Mouse (Mus musculus) heart, postnatal 4 days (tissue): Measurements from ENCODE around the gene Lnpep. TPM values are rescaled to one million over a fixed set of nuclear protein-coding genes. Genes with fewer than 3 reads are reported as not detected.
"Not testable (repeated sequence)": the region's sequence is repeated elsewhere in the genome, so short reads cannot be mapped to it uniquely, and the experiment has no call there.

Experiments
- DNase-seq: peaks from one replicate; pipeline ENCODE4 v3.0.0; 2021
- total RNA-seq, 2 experiments: library from RNA; stranded (reverse); gene quantifications; 2 replicates each; pipeline ENCODE4 v1.2.3; 2021

Lnpep gene
- total RNA-seq = 100 to 1,000 TPM; 134 to 135 TPM

- peak; percentile 93 for DNase-seq
Observed at GRCm38 (mm10) chr17:17624957-17625586, at the start of gene Lnpep. Gene Lnpep (minus strand): TSS chr17:17625050.

- DNase-seq = no peak
Observed at GRCm38 (mm10) chr17:17655829-17656176, 31.0 kb upstream of the Lnpep start.

DNA sequence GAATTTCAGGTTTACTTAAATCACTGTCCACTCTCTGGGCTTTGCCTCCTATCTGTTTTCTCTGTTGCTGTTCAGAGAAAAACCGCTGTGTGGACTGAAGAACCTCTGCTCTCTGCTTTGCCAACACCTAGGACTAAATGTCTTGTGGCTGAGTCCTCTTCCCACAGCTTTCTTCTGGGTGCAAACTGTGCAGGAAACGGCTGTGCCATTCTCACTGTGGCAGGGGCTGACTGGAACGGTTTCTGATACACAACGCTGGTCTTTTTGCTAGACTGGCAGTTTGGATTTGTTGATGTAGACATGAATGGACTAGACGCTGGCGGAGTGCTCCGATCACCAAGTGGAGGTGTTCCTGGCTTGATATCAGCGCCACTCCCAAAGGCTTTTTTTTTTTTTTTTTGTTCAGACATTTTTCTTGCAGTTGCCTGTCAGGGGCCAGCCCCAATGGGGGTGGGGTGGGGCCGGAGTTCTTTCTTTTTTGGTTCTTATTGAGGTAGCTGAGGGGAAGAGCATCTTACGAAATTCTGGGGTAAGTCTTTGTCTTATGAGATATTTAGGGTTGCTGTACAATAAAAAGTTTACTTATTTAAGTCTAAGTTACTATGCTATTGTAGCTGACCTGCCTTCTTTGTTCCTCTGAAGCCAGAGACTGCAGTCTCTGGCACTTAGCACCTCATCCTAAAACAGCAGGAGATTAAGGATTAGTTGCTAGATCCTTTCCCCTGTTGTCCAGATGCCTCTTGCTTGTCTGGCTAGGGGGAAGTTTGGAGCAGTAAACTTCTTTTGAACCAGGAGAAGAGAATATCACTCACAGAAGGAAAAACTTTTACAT lies 30.4 kb upstream of the Lnpep start:
- no peak for DNase-seq

DNA sequence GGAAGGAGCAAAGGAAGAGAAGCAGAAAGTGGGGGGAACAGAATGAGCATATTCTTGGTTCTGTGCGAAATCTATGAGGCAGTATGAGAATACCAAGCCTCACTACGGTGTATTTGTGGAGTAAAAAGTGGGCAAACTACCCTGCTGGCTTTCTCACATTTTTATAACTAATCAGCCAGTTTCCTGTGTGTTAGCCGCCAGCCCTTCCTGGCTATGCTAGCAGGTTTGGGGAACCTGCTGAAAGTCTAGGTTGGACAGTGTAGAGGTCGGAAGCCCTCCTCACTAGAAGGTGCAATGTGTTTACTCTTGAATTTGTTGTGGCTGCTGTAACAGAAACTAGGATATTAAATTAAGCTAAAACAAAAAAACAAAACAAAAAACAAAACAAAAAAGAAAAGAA lies 27.7 kb upstream of the Lnpep start:
- no peak for DNase-seq

- peak; percentile 65 for DNase-seq
Observed at GRCm38 (mm10) chr17:17645738-17646137, 20.9 kb upstream of the Lnpep start.

DNA sequence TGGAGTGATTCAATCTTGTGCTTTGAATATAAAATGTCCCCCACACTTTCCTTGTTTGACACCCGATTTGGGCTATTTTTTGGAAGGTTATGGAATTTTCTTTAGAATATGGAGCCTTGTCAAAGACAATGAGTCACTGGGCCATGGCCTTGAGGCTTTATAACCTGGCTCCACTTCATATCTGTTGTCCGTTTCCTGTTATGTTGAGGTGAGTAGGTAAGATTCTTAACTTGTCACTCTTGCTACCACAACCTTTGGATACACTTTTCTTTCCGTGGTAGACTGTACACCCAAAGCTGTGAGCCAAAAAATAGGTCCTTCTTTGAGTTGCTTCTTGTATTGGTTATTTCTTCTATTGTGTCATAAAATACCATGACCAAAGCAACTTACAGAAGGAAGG lies 12.5 kb upstream of the Lnpep start:
- DNase-seq = no peak

DNA sequence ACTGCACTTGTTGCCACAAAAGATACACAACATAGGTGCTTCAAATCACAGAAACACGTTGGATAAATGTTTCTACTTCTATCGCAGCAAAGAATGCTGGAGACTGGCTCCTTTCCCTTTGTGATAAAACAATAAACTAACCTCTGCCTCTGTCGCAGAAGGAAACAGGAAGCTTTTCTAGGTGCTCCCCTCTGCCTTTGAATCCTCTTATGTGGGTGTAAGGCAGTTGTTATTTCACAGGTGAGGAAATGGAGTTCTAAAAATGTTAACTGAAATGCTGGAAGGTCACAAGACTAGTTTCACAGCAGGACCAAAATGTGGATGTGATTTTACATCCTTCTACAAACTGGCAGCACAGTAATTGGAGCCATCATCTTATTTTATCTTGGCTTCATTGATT lies 11.3 kb upstream of the Lnpep start:
- no peak for DNase-seq

- DNase-seq = no peak
Observed at GRCm38 (mm10) chr17:17634033-17634432, 9.2 kb upstream of the Lnpep start.

- DNase-seq = no peak
Observed at GRCm38 (mm10) chr17:17631985-17632384, 7.1 kb upstream of the Lnpep start.

DNA sequence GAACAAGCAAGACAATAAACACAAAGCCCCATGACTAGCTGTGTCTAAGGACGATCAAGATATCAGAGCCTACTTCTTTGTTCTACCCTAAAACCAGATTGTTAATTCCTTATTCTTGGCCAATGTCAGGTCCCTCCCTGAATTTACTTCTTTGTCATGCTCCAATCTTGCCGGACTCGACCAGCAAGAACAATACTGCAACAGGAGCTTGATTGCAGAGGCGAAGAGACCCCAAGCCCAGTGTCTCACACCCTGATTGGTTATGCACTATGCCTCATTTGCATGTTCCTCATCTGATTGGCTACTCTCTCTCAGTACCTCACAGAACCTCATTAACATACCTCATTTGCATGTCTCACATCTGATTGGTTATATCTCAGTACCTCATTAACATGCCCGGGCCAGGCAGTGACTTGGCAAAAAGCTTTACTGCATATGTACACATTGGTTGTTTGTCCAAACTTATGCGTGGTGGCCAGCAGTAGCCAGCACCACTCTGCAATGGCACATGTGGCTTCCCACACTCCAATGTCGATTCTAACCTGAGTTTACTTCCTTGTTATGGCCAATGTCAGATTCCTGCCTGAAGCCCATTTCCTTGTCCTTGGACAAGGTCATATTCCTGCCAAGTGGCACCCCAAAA lies 3.5 kb upstream of the Lnpep start:
- DNase-seq = not testable (repeated sequence)

GRCm38 (mm10) chr17:17627558-17627957 lies 2.7 kb upstream of the Lnpep start:
- DNase-seq = no peak

DNA sequence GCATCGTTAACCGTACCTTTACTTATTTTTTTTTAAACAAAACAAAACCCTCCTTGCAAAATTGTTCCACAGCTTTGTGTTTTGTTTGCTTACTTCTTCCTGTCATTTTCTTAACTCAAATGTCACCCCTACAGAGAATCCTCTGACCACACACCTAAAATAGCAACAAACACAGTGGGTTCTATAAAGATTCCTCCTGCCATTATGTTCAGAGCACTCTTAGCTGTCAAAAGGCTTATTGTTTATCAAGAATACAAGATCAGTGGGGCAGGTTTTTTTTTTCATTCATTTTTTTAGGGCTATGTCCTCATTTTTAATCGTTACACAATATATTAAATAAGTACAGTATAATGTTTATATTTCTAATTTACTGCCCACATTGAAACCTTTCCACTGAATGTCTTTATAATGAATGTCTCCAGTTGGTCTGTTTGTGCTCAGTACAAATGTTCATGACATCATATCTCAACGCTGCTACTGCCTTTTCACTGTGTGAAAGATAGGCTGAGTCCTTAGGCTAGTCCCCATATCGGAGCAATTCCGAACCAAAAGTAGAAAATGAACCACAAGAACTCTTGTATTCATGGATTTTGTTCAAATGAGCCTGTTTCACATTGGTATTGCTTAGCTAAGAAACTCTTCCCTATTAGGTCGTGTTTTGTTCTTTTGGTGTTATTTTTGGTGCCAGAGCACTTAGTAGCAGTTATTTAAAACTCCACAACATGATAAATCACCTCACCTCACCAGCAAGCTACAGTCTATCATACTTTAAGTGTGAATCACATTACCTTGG lies 1.2 kb upstream of the Lnpep start:
- DNase-seq = no peak

DNA sequence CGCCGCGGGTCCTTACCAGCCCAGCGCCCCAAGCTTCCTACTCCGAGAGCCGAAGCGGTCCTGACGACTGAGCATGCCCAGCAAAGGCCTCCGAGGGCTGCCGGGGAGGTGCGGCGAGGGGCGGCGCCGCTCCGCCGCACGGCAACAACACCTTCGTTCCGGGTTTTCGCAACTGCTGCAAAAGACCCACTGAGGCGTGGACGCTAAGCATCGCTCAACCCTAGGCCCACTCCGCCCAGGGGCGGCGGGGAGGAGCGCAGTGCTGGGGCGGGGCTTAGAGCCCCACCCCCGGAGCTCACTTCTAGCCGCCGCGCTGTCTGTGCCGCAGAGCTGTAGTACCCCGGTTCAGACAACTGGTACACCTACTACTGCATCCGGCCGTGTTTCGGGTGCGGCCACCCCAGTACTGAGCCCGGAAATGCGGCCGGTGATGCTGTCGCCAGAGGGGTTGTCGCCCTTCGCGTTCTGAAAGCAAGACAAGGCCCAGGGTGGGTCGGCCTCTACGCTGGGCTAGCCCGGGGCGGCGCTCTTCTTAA lies 361 bp downstream of the Lnpep start:
- DNase-seq = peak; percentile 94

DNA sequence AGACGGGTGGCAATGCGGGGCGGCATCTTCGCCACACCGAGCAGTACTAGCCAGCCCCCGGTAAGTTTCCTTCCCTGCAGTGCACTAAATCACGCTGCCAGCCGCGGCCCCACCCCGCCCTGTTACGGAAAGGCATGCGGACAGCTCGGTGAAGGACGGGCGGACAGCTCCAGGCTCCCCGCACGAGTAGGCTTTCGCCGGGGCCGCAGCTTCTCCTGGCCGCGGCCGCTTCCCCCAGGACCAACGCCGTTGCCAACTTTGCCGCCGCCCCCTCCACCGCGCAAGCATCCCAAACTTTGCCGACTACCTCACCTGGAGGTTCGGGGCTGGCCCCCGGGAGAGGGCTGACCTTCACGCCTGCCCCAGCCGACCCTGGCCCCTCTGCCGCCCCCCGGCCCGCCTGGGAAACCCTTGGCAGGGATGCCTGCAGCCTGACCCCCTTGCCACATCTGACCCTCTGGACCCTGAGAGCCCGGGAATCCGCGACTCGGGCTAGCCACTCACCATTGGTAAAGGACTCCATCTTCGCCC lies 895 bp downstream of the Lnpep start:
- peak; percentile 73 for DNase-seq

- no peak for DNase-seq
Observed at GRCm38 (mm10) chr17:17623221-17623889, 1.5 kb downstream of the Lnpep start.

DNA sequence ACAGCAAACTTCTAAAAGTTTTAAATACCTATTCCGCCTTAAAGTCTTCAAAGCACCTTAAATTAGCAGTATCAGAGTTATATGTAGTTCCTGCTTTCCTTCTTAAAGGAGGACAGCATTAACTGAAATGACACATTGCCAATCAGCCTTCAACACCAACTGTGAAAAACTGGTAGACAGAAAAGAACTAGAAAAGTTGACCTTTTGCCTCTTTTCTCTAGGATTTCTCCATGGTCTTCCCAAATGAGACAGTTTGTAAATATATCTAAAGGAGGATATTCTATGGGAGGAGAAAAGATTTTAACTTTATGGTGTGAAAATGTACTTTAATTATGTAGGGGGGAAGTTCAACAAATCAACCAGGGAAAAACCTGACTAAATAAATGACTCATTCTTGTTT lies 2.3 kb downstream of the Lnpep start:
- no peak for DNase-seq

GRCm38 (mm10) chr17:17621586-17621985 lies 3.3 kb downstream of the Lnpep start:
- no peak for DNase-seq

- DNase-seq = no peak
Observed at GRCm38 (mm10) chr17:17618463-17618862, 6.4 kb downstream of the Lnpep start.

DNA sequence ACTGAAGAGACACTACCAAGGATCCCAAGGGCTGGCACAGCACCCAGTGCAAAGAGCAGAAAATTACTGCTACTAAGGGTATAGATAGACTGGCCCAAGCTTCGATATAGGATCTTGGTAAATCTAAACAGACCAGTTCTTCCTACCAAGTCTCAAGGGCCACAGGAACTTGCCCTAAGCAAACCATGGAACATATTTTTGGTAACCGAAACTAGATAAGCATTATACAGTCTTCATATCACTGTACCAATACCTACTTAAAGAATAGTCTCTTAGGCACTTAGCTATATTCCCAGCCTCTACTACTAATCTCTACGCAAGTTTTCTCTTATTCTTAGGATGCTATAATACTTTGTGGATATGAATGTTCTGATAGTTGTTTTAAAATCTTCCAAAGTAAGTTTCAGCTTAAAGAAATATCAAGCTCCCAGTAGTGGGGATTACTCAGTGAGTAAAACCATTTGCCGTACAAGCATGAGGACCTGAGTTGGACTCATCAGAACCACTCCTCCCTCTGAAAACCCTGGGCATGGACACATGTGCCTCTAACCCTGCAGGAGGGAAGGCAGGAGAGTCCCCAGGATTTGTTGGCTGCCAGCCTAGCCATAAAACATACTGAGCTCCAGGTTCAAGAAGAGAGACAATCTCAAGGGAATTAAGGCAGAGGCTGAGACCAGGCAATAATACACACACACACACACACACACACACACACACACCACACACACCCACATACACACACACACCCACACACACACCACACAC lies 7.2 kb downstream of the Lnpep start:
- DNase-seq = peak; percentile 31

GRCm38 (mm10) chr17:17612336-17612735 lies 12.5 kb downstream of the Lnpep start:
- no peak for DNase-seq

DNA sequence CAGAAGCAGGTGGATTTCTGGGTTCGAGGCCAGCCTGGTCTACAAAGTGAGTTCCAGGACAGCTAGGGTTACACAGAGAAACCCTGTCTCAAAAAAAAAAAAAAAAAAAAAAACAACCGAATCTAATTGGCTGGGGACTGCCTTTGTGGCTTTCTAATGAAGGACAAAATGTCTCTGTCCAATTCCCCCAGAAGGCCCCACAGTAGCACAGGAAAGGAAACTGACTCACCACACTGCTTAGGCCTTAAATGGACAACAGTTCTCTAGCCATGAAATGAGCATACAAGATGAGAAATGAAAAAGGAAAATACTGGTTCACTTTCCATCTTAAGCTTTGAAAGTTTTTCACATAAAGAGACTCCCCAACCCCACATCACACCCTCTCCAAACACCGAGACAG lies 15.3 kb downstream of the Lnpep start:
- DNase-seq = no peak
